Mouse (Mus musculus): ENCODE measurements around the gene Nhsl1. TPM values are rescaled to one million over a fixed set of nuclear protein-coding genes. Genes with fewer than 3 reads are reported as not detected.

The Nhsl1 gene
- polyA plus RNA-seq (2012), result 0.51 and 0.74 TPM in 2 replicates

GRCm38 (mm10) chr10:18318916-18319481 is at the start of gene Nhsl1:
TSS of gene Nhsl1 (plus strand) at chr10:18318985.

DNA sequence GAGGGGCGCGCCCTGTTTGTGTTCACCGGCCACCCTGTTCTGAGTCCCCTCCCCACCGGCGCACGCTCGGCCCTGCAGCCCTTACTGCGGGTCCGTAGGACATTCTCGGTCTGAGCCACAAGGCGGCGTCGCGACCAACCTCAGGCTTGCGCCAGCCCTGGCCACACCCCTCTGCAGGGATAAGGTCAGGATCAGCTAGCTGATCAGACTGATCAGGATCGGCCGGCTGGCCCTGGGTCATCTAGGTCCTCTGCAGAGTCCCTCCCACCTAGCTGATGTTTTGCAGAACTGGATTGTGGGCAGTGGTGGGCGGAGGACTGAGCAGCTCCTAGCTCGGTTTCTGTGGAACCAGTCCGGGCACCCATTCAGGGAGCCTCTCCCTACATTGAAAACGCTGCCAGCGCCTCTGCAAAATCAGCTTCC is 227.0 kb downstream of the Nhsl1 start, which contains the start of gene Hebp2:
Gene Hebp2 (minus strand): TSS at position 264 of the 423 bp plus-strand sequence.

Other genes starting within 250 kb of the Nhsl1 start
- gene Ect2l, start 108.1 kb upstream of the Nhsl1 start, polyA plus RNA-seq (2012), result not detected in 2 replicates
- gene Ccdc28a, start 84.0 kb upstream of the Nhsl1 start, polyA plus RNA-seq (2012), result 0.85 and 1.2 TPM in 2 replicates
- gene Hebp2, start 227.1 kb downstream of the Nhsl1 start, polyA plus RNA-seq (2012), result 0.09 and 0.31 TPM in 2 replicates